24 mouse cellular contexts compared by ENCODE assay signal in the genomic region with DNA sequence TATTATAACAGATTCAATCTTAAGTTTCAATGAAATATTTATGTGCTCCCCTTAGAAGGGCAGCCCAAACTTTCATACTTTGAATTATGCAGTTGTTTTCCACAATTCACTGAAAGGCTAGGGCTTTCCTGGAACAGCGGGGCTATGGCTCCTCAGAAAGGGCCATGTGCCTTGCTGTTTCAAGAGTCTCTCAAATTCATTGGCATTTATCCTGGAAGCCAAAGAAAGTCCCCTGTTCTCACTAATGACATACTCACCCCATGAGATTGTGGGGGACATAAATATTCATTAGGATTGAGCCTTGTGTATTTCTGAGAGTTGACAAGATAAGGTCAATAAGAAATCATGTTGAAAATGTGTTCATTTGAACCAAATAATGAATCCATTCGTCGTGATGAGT.
"Had no signal": no experiment of that assay in that cellular context is flagged by ENCODE, and none has a peak within 500 bp of the region (broad histone marks: within the 10 kb centered on the region; RNA-seq: fewer than 3 reads in every experiment).

No protein-coding gene starts in this region.

- H3K27me3 ChIP-seq: heart, embryonic 12.5 days; intestine, embryonic 15.5 days; limb, embryonic 12.5 days; liver, embryonic 13.5 days had no signal

- H3K36me3 ChIP-seq: heart, embryonic 10.5 days; heart, embryonic 12.5 days; hindbrain, embryonic 10.5 days; intestine, embryonic 15.5 days; limb, embryonic 10.5 days; limb, embryonic 12.5 days; liver, embryonic 13.5 days had no signal

- H3K4me3 ChIP-seq: gastrocnemius, adult 2 months; heart, embryonic 10.5 days; heart, embryonic 12.5 days; hindbrain, embryonic 10.5 days; intestine, embryonic 15.5 days; layer of hippocampus, adult 2 months; left cerebral cortex, adult 2 months; limb, embryonic 10.5 days; limb, embryonic 12.5 days; liver, embryonic 13.5 days had no signal

- H3K4me1 ChIP-seq: heart, embryonic 10.5 days; heart, embryonic 12.5 days; hindbrain, embryonic 10.5 days; intestine, embryonic 15.5 days; limb, embryonic 10.5 days; limb, embryonic 12.5 days; liver, embryonic 13.5 days had no signal

- H3K9ac ChIP-seq: heart, embryonic 12.5 days; intestine, embryonic 15.5 days; limb, embryonic 12.5 days; liver, embryonic 13.5 days had no signal

- ATAC-seq: inflammation-experienced regulatory T-cells, adult 6 months; intestine, embryonic 15.5 days; intestine, postnatal 0 days had no signal

- H3K27ac ChIP-seq: gastrocnemius, adult 2 months; heart, embryonic 10.5 days; hindbrain, embryonic 10.5 days; intestine, embryonic 15.5 days; layer of hippocampus, adult 2 months; left cerebral cortex, adult 2 months; limb, embryonic 10.5 days; limb, embryonic 12.5 days; liver, embryonic 13.5 days had no signal

- DNase-seq: gastrocnemius, adult 2 months; gastrocnemius, postnatal 10 days; gastrocnemius, postnatal 25 days; heart, adult 18-20 months; heart, postnatal 10 days; heart, postnatal 4 days; kidney, adult 18-20 months; kidney, adult 8-10 months; kidney, postnatal 10 days; kidney, postnatal 25 days; kidney, postnatal 4 days; liver; liver, embryonic 13.5 days had no signal

- H3K9me3 ChIP-seq: heart, embryonic 10.5 days; heart, embryonic 12.5 days; hindbrain, embryonic 10.5 days; intestine, embryonic 15.5 days; limb, embryonic 10.5 days; limb, embryonic 12.5 days; liver, embryonic 13.5 days had no signal

- H3K4me2 ChIP-seq: heart, embryonic 12.5 days; intestine, embryonic 15.5 days; limb, embryonic 12.5 days; liver, embryonic 11.5 days; liver, embryonic 13.5 days had no signal
